Mouse (Mus musculus) kidney, adult 2 months (tissue): ENCODE data around the gene Cacna1h. TPM values are rescaled to one million over a fixed set of nuclear protein-coding genes. Genes with fewer than 3 reads are reported as not detected.

Experiments used
- DNase-seq: peaks from one replicate; pipeline ENCODE4 v3.0.0; 2021
- H3K27ac ChIP-seq: fragments of 200-500 bp; 2 replicates; pipeline ENCODE4 v1.5.1; 2012; ENCODE audit warnings: low read depth, low read length, control low read depth, inconsistent platforms; ENCODE audit not compliant: insufficient read depth
- H3K27me3 ChIP-seq: fragments of 200-500 bp; replicated peaks from 2 replicates; pipeline ENCODE4 v1.6.1; 2012; ENCODE audit warnings: mild to moderate bottlenecking, moderate library complexity, low read length, inconsistent platforms; ENCODE audit not compliant: control insufficient read depth, insufficient read depth
- H3K36me3 ChIP-seq: fragments of 200-500 bp; 2 replicates; pipeline ENCODE4 v1.6.1; 2012; ENCODE audit warnings: mild to moderate bottlenecking, moderate library complexity, low read length, inconsistent platforms; ENCODE audit not compliant: control insufficient read depth, insufficient read depth
- H3K4me1 ChIP-seq: fragments of 200-500 bp; 2 replicates; pipeline ENCODE4 v1.6.1; 2011; ENCODE audit warnings: low read length; ENCODE audit not compliant: control insufficient read depth, insufficient read depth
- H3K4me3 ChIP-seq: fragments of 200-500 bp; 2 replicates; pipeline ENCODE4 v1.5.1; 2011; ENCODE audit warnings: mild to moderate bottlenecking, low read depth, low read length, control low read depth; ENCODE audit not compliant: insufficient read depth
- CTCF ChIP-seq: fragments of 200-500 bp; conservative IDR thresholded peaks from 2 replicates; pipeline ENCODE4 v1.5.1; 2011; ENCODE audit warnings: low read depth, mild to moderate bottlenecking, control low read depth, low read length, moderate library complexity, mixed read lengths; ENCODE audit not compliant: insufficient read depth, insufficient read length
- POLR2A ChIP-seq: fragments of 200-500 bp; IDR thresholded peaks from one replicate; pipeline ENCODE4 v1.6.1; 2011; ENCODE audit warnings: low read depth, low read length, control low read depth
- WGBS: fragments of 180-500 bp; shearing (Covaris S2); methylation state at CpG from one replicate; pipeline ENCODE4 v1.1.7; 2018; 5-methylcytosine and 5-hydroxymethylcytosine counted together
- polyA plus RNA-seq: library from polyadenylated mRNA; depleted of rRNA; stranded (reverse); fragments of >200 nt; gene quantifications from 2 replicates; pipeline ENCODE4 v1.2.3, GENCODE M21; 2012

Gene Cacna1h
- polyA plus RNA-seq, 1 experiment = 0.44 TPM

- Histone ChIP-seq H3K27ac (no peak overlapping the region), H3K36me3 (no peaks in the 10 kb centered on the region), H3K4me1 (no peaks in the 10 kb centered on the region), H3K4me3 (no peak overlapping the region), H3K27me3 (no peaks in the 10 kb centered on the region)
- WGBS = 52% methylated on average over 4 of the region's 4 CpGs
- TF ChIP-seq CTCF = no peak
- TF ChIP-seq POLR2A = no peak
- DNase-seq = no peak
Observed at GRCm38 (mm10) chr17:25445074-25445473, 11.5 kb upstream of the Cacna1h start.

- no peaks in the 10 kb centered on the region for H3K27me3 ChIP-seq
- H3K27ac ChIP-seq = no peak overlapping the region
- TF ChIP-seq POLR2A = no peak
- TF ChIP-seq CTCF = no peak
- H3K4me3 ChIP-seq = no peak overlapping the region
- H3K36me3 ChIP-seq = no peaks in the 10 kb centered on the region
- H3K4me1 ChIP-seq = no peaks in the 10 kb centered on the region
- no peak for DNase-seq
- 67% methylated on average over 3 of the region's 3 CpGs for WGBS
Observed at GRCm38 (mm10) chr17:25442889-25443288, 9.3 kb upstream of the Cacna1h start.

- 81% methylated on average over 6 of the region's 6 CpGs for WGBS
- TF ChIP-seq CTCF (no peak), POLR2A (no peak)
Observed at GRCm38 (mm10) chr17:25441417-25441816, 7.8 kb upstream of the Cacna1h start.

GRCm38 (mm10) chr17:25433223-25433616 lies 363 bp downstream of the Cacna1h start:
- WGBS = 1% methylated on average over 40 of the region's 40 CpGs
- no peaks in the 10 kb centered on the region for H3K36me3 ChIP-seq
- TF ChIP-seq POLR2A = no peak
- TF ChIP-seq CTCF = no peak
- H3K4me1 ChIP-seq = no peaks in the 10 kb centered on the region
- peaks cover 6% of the 10 kb centered on the region; the same call in 1 of the 2 replicates for H3K27me3 ChIP-seq
- no peak for DNase-seq
- peak overlapping the region; percentile 43; the same call in 1 of the 2 replicates for H3K4me3 ChIP-seq
- no peak overlapping the region for H3K27ac ChIP-seq

More at GRCm38 (mm10) chr17:25441417-25441816, 7.8 kb upstream of the Cacna1h start:
- Histone ChIP-seq H3K4me1 (no peaks in the 10 kb centered on the region), H3K27ac (no peak overlapping the region), H3K27me3 (no peaks in the 10 kb centered on the region), H3K4me3 (no peak overlapping the region), H3K36me3 (no peaks in the 10 kb centered on the region)
- DNase-seq = no peak

- no peaks in the 10 kb centered on the region for H3K36me3 ChIP-seq
- H3K4me3 ChIP-seq = no peak overlapping the region
- TF ChIP-seq POLR2A (no peak), CTCF (no peak)
- no peak for DNase-seq
- WGBS = 5% methylated on average over 53 of the region's 53 CpGs
- no peaks in the 10 kb centered on the region for H3K4me1 ChIP-seq
- H3K27ac ChIP-seq = no peak overlapping the region
- H3K27me3 ChIP-seq = peaks cover 6% of the 10 kb centered on the region; the same call in 1 of the 2 replicates
Observed at GRCm38 (mm10) chr17:25432433-25433181, 976 bp downstream of the Cacna1h start.

- no peak for TF ChIP-seq POLR2A
- 58% methylated on average over 8 of the region's 8 CpGs for WGBS
- H3K4me3 ChIP-seq = no peak overlapping the region
- H3K27ac ChIP-seq = no peak overlapping the region
- no peak for DNase-seq
- H3K27me3 ChIP-seq = peaks cover 6% of the 10 kb centered on the region; the same call in 1 of the 2 replicates
- H3K36me3 ChIP-seq = no peaks in the 10 kb centered on the region
- no peaks in the 10 kb centered on the region for H3K4me1 ChIP-seq
Observed at GRCm38 (mm10) chr17:25430534-25430933, 3.0 kb downstream of the Cacna1h start.

GRCm38 (mm10) chr17:25429886-25430285 lies 3.7 kb downstream of the Cacna1h start:
- H3K4me1 ChIP-seq = no peaks in the 10 kb centered on the region
- 46% methylated on average over 6 of the region's 6 CpGs for whole genome bisulfite sequencing
- no peak for DNase-seq

More at GRCm38 (mm10) chr17:25429886-25430285, 3.7 kb downstream of the Cacna1h start:
- TF ChIP-seq CTCF (no peak), POLR2A (no peak)
- Histone ChIP-seq H3K4me3 (no peak overlapping the region), H3K27ac (no peak overlapping the region), H3K36me3 (no peaks in the 10 kb centered on the region), H3K27me3 (peaks cover 6% of the 10 kb centered on the region; the same call in 1 of the 2 replicates)
